Mouse (Mus musculus) frontal cortex, postnatal 25 days (tissue): ENCODE measurements around the gene Ripor3.

ENCODE experiments used
- DNase-seq, 2 experiments: peaks; one replicate each; pipeline ENCODE4 v3.0.0; 2022; ENCODE audit warnings: low spot score in 2 of 2

Gene Ripor3

DNA sequence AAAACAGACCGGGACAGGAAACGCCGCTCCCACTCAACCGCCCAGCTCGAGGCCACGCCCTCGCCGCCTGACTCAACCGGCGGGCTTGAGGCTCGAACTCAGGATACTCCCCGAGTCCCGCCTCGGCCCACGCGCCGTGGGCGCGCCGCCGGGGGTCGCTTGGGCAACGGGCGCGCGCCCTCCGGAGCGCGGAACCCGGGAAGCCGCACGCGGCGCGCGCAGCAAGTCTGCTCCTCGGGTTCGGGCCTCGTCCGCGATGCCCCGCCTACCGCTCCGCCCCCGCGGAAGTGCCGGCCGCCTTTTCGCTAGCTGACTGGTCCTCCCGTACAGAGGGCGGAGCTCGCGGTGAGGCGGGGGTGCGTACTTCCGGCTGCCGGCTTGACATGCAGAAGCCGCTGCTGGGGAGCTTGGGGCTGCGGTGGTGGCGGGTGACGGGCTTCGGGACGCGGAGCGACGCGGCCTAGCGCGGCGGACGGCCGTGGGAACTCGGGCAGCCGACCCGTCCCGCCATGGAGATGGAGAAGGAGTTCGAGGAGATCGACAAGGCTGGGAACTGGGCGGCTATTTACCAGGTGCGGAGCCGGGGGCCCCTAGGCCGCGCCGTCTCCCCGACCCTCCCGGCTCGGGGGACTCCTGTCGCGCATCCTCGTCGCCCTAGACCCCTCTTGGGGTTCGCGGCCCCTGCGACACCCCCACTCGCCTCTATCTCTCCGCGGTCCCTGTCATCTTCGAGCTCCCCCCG lies 78.3 kb downstream of the Ripor3 start, which contains the start of gene Ptpn1:
Gene Ptpn1, plus strand, starts transcription at position 73 of the 742 bp plus-strand sequence.
- DNase-seq, result peak; percentile 95 to 98

DNA sequence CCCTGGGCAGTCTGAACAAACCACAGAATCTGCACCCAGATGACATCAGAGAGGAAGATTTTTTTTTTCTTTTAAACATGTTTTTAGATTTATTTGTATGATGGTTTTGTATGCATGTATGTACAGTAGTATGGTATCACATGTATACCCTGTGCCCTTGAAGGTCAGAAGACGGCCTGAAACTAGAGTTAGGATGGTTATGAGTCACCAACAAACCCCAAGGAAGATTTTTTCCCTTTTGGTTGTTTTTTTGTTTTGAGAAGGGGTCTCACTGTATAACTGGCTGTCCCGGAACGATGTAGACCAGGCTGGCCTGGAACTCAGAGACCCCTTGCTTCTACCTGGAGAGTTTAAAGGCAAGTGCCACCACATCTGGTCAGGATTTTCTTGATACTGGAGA lies 79.4 kb downstream of the Ripor3 start:
- DNase-seq, result no peak
